Mouse (Mus musculus) layer of hippocampus, adult 11-12 months (tissue): ENCODE results near the gene 9430015G10Rik.
"Not testable (repeated sequence)": the region's sequence is repeated elsewhere in the genome, so short reads cannot be mapped to it uniquely, and the experiment has no call there.

Source experiments
- DNase-seq: peaks from one replicate; pipeline ENCODE4 v3.0.0; 2022; ENCODE audit warnings: low spot score

The 9430015G10Rik gene

DNA sequence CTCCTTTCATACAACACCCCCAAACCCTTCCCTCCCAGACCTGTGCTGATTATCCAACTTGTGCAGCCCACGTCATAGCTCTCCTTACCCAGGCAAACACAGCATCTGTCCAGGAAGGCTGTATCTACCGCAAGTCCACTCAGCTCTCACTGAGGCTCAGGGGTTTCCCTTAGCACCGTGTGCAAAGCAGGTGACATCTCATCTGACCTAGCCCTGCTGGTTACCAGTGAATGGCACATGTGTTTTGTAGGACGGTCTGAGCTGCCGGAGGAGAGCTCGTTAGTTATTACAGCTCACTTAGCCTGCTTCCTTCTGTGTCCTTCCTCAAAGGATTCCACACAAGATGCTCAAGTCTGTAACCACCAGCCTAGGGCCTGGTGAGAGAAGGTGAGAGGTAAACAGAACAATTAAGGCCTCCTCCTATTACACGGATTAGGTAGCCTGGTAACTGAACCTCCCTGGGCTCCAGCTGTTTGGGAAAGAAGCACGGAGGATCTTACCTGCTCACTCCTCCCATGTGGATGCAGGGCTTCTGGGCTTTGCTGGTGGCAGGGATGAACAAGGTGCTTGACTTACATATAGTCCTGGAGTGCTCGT, 11.9 kb upstream of the 9430015G10Rik start:
- no peak for DNase-seq

DNA sequence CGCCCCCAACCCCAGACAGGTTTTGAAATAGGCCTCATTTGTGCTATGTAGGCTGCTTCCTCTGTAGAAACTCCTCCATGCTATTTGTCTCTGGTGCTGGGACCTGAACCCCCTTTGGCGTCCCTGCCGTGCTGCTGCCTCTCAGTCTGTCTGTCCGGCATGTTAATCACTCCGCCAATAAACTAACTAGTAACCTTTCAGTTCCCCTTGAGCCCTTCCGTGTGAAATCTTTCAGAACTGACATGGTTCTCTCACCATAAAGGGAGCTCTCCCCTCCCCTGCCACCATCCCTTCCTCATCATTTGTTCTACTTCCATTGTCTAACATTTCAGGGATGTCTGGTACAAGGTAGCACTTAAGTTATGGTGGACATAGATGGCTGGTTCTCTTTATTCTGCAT, 10.4 kb upstream of the 9430015G10Rik start:
- no peak for DNase-seq

DNA sequence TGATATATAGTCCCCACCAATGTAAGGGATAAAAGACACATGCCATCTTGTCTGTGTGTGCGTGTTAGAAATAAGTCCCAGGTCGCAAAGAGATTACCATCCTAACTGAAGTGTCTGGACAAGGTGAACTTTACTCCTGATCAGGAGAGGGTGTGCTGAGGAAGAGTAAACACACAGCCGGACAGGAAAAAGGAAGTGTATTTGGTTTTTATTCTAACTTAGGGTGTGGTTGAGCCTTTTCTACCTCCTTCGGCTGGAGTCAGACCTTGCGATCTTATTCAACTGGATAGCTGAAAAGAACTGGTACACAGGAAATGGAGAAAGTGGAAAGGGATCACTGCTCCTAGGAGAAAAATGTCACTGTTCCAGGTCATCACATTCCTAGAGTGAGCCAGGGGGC, 9.3 kb upstream of the 9430015G10Rik start:
- no peak for DNase-seq

DNA sequence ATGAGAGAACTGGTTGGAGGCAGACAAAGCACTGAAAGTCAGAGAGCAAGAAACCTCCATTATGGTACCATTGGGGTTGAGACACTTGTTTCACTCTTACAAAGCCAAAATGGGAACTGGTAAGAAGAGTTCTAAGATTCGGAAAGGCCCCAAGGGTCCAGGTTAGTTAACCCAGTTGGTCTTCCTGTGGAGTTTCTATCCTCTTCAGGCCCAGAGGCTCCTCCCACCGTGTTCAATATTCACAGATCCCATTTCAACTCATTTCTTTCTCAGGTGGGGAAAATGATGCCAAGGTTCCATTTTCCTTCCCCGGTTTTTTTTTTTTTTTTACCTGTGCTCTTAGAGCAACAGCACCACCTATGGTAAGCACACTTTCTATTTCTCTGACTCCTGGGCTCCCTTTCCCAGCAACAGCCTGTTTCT, 8.3 kb upstream of the 9430015G10Rik start:
- no peak for DNase-seq

DNA sequence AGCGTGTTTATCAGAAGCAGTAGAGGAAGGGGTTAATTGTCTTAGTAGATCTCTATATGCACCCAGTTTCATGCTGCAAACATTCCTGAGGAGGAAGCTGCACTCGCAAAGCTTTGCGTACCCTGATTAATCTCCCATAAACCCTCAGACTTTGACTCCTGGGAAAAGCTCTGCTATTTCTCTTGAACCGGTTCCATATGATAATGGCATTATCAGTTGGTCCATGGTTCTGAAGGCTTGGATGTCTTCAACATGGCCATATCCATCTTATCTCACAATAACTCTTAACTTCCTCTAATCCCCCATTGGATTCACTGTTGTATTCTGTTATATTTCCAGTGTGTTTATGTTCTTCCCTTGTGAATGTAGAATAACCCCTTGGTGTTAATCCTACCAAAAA, 6.4 kb upstream of the 9430015G10Rik start:
- DNase-seq: no peak

DNA sequence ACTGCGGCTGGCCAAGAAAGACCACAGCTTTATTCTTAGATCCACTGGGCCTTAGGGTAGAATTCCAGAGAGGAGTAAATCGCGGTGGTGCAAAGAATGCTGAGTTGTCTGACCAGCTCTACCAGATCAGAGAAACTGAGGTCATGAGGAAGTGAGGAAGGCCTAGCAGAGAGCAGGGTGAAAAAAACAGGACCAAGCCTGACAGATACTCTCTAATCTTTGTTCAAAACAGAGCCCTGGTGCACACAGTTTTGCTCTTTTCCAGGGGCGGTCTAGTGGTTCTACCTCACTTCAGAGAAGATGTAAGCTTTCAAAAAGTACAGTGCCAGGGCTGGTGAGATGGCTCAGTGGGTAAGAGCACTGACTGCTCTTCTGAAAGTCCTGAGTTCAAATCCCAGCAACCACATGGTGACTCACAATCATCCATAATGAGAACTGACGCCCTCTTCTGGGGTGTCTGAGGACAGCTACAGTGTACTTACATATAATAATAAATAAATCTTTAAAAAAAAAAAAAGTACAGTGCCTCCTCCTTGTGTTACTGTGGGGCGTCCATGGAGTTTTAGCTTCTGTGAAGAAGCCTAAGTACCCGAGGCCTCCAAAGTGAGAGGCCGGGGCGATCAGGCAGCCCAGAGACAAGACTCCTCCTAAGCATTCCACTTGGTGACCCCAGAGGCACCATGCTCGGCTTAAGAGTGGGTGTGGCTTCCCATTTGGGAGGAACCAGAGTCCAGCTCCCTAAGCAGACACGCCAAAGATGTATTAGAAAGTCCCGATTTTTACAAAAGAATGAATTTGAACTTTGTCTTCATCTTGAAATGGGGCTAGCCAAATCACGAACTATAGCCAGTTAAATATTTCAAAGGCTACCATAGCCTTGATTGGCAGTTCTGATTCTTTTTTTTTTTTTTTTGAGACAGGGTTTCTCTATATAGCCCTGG, 906 bp upstream of the 9430015G10Rik start:
- DNase-seq: peak; percentile 9

DNA sequence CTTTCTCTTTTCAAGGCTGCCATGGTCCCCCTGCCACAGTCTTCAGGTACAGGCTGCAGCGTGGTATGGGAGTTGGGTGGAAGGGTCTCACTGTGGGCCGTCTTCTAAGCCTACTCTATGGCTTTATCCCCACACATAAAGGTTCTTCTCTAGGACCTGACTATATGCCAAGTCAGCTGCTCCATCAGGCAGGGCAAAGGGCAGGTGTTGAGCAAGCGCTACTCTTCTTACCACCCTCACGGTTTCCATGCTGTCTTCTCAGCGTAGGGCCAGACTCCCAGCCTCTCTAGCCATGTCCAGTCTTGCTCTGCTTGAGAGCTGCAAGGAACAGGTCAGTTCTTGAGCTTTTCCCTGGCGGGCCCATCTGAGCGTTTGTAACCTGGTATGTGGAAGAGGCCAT, 14.3 kb downstream of the 9430015G10Rik start:
- no peak for DNase-seq

DNA sequence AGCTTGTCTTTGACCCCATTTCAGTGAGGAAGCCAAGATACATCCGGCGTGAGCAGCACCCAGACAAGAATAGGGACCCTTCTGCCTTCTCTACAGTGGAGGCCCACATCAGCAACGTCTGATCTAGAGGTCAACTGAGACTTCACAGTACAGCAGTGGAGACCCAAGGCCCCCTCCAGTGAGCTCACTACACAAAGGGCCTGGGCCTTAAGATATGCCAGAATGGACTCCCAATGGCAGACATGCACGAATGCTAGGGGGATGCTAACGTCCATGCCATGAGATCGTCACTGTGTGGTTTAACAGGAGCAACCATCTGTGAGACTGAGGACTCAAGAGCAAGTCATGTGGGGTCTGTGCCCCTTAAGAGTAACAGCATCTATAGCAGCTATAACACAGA, 15.6 kb downstream of the 9430015G10Rik start:
- DNase-seq: no peak

DNA sequence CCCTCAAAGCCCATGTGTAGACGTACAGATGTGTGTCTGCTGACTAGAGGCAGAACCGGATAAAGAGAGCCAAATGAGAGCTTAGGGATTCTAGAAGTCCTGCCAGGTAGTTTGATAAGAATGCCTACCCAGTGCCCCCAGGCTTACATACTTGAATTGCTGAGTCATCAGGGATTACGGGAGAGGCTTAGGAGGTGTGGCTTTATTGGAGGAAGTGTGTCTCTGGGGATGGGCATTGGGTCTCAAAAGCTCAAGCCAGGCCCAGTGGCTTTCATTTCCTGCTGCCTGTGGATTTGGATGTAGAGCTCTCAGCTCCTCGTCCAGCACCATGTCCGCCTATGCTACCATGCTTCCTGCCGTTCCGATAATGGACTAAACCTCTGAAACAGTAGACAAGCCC, 17.1 kb downstream of the 9430015G10Rik start:
- DNase-seq: no peak

DNA sequence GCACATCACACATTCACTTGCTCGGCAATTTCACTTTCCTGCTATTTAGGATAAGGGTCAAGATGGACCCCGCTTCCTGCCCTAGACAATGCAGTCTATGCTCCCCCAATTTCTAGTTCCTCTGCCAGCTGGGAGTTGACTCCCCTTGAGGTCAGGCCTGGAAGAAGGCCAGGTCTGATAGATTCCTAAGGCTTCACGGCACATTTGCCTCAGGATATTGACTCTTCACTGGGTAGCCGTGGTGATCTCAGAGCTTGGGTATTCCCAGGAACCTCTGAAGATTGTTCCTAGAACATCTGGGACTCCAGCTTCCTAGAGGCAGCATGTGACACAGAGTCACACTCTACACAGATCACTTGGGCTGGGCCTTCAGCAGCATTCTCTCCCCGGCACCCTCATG, 19.0 kb downstream of the 9430015G10Rik start:
- no peak for DNase-seq

DNA sequence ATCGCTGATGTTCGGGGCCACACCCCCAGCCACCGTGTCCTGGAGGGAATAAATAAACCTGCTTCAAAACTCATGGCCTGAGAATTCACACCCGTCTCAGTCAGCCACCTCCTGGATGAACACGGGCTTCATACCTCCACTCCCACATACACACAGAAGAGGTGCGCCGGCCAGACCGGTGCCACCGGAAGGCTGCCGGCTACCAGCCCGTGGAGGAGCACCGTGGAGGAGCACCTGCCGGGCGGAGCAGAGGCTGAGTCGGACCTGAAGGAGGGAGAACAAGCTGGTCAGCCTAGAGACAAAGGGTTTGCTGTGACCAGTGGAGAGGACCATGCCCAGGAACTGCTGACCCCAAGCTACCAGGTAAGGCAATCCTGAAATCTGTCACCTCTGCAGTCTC, 20.7 kb downstream of the 9430015G10Rik start, which contains the start of gene Rnf223:
TSS of gene Rnf223 (plus strand) at position 78 of the 400 bp plus-strand sequence.
- no peak for DNase-seq

DNA sequence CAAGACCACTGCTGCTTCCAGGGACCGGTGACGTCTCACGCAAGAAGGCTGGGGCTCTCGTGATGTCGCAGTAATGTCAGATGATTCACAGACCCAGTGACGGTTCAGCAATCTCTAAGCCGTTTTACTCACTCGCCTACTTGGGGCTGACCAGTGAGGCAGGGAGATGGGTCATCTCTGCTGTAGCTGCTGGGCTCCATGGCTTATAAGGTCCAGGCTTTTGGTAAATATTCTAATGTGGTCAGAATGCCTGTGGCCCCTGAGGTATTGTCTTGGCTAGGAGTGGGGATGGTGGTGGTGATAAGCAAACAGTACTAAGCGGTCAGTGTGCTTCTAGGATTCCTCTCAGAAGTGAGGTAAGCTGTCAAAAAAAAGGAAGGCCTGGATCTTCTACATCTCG, 21.2 kb downstream of the 9430015G10Rik start:
- no peak for DNase-seq

DNA sequence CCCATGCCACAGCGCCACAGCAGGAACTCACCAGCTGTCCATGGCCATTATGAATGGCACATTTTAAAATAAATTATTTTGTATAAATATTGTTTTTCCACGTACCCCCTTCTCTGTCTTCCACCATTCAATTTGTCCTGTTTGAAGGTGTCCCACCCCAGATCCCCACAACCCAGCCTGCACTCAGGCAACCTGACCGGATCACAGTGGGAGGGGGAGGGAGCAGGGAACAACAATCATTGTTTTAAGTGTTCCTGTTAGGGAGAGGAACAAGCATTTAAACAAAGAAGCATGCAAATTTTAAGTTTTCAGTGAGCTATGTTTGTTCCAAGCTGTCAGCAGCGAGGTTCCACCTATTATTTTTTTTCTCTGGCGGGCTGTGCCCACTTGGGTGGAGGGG, 23.6 kb downstream of the 9430015G10Rik start:
- DNase-seq: no peak

DNA sequence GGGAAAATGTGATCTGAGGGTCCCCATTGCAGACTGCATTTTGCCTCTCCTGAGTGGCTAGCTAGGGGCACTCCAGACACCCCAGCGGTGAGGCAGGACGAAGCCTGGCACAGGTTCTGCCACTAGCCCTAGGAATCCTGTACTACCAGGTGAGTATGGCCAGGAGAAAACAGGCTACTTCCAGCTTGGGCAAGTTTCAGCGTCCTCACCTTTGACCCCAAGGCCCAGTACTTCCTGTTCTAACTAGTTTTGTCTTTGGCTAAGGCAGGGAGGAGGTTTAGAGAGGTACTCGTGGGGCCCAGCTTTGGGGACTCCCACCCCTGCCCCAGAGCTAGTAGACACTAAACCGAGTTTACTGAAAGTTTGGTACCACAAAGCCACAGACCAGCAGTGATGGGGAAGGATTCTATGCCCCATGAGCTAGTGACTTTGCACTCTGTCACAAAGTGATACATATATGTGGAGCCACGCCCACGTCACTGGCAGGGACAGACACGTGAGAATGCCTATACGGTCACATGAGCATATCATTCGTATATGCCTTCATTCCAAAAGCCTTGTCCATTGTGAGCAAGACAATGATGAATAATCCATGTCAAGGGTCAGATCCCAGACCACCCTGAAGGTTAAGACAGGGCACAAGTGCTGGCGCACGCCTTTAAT, 24.3 kb downstream of the 9430015G10Rik start:
- DNase-seq: no peak

DNA sequence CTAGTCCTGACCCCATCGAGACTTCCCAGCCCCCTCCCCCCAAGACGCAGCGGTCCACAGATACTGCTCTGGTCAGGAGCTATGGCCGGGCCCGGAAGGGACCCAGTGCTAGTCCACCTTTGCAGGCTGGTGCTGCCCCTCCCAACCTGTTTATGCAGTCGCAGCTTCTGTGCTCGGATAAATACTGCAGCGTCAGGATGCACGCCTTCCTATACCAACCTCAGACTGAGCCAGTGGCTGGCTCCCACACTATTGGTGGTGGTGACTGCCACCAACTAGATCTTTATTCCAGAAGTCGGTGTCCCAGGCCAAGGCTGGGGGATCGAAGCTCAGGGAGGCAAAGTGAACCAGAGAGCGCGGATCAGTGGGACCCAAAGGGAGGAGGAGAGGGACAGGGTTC, 25.3 kb downstream of the 9430015G10Rik start:
- DNase-seq: no peak

DNA sequence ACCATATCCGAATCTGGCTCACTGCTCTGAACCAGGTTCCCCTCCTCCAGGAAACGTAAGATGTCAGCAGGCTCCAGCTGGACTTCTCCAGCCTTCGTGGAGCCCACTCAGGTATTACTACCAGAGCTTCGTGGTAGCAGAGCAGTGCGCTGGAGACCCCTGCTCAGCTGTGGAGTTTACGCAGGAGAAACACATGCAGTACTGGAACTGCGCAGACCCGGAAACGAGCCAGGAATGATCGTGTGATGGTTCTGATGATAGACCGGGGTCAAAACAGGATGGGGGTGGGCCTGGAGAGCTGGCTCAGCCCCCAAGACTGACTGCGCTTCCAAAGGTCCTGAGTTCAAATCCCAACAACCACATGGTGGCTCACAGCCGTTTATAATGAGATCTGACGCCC, 26.0 kb downstream of the 9430015G10Rik start:
- no peak for DNase-seq

DNA sequence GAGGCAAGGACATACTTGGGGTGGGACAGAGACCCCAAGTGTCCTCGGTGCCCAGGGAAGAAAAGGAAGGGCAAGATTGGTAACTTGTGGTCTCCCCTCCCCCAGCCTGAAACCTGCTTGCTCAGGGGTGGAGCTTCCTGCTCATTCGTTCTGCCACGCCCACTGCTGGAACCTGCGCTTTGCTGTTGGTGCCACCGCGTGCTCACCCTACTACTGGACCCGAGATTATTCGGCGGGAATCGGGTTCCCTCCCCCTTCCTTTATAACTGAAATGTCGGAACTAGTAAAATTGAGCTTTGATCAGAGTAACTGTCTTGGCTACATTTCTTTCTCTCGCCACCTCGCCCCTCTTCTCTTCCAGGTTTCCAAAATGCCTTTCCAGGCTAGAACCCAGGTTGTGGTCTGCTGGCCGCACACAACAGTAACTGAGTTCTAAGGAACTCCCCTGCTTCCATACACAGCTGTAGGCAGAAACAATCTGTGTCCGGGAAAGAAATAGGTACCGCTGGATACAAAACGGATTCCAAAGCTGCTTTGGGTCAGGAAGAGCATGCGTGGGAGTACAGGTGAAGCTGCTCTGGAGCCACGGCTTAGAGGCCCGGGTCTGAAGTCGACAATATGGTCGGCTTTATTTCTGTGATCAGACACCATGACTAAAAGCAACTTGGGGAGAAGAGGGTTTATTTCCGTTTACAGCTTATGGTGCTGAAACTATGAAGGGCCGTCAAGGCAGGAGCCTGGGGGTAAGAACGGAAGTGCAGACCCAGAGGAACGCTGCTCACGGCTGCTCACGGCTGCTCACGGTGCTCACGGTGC, 26.7 kb downstream of the 9430015G10Rik start:
- DNase-seq: no peak

DNA sequence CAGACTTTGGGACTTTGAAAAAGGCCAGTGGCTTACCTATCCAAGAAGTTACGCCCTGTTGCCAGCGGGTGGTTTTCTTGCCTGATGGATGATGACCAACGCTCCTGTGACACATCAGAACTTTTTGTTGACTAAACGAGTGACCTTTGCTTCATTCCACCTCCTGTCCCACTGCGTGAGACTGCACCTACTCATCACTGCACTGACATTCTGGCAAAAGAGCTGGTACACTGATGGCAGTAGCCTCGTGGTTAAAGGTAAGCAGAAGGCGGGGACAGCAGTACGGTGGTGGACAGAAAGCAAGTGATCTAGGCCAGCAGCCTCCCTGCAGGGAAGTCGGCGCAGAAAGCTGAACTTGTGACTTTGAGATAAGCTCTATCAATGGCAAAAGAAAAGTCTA, 41.1 kb downstream of the 9430015G10Rik start:
- not testable (repeated sequence) for DNase-seq

DNA sequence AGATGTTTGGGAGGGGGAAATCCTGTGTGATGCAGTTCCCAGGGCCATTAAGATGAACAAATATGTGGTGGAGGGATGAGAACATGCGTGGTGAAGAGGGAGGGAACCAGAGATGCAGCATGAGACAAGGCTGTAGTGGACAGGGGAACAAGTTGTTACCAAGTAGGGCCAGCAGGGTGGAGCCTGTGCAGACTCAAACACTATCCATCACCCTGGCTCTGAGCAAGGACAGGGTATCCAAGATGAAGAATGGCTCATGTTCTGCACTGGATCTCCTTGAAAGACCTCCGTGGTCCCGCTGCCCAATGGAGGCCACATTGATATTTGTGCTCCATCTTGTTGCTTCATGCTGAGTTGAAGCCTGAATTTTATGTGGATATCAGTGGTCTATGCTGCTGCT, 45.0 kb downstream of the 9430015G10Rik start:
- no peak for DNase-seq

DNA sequence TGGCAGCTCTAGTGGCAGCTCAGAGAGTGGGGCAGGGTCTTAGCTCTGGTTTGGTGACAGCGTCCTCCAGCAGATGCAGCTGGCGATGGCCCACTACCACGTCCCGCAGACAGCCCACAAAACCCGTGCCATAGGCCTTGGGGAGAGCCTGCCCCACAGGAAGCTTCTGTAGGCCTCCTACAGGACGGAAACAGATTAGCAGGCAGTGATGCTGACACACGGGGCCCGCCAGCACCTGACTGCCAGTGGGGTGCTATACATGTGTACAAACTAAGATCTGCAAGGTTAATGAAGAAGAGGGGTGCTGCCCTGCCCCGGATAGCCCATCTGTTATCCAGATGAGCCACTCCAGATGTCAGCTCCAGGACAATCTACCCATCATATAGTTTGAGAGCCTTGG, 56.7 kb downstream of the 9430015G10Rik start:
- DNase-seq: no peak

DNA sequence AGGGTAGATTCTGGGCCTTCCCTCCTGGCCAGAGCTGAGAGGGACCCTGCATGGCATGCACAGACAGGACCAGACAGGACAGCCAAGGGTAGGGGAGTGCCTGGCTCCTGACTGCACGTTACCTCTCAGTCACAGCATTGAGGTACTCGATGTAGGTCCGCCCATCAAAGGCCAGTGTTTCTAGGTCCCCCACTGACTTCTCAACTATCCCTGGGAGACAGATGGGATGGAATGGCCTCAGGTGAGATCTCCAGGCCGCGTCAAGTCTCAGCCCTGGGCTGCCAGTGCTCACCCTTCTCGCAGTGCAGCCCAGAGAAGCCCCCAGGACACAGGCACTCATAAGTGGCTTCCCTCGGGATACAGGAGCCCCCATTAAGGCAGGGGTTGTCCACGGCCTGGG, 58.8 kb downstream of the 9430015G10Rik start:
- no peak for DNase-seq

DNA sequence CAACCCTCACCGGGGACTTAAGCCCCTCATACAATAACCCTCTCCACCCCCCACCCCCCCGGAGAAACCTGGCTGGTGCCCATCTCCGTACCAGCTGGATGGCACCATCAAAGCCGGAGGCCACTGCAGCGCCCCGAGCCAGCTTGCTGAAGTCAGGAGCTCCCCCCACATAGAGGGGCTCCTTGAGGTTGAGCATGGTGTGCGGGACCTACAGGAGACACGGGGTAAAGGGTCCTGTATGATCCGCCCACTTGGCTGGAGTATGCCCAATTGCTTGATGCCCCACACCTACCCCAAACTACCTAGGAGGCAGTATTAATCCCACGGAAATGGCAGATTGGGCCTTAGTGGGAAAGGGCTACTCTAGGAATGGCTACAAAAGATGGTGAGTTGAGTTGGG, 59.3 kb downstream of the 9430015G10Rik start:
- no peak for DNase-seq
